Mouse (Mus musculus) sigmoid colon, adult 10 weeks (tissue): Measurements from ENCODE around the gene Aadacl3. TPM values are rescaled to one million over a fixed set of nuclear protein-coding genes. Genes with fewer than 3 reads are reported as not detected.

Experiments
- polyA plus RNA-seq: library from polyadenylated mRNA; stranded (reverse); fragments of 350-450 nt; fragmentation: Illumina TruSeq; extraction: RNeasy Lipid Tissue Mini Kit (QIAGEN cat#74804); gene quantifications from one replicate; pipeline ENCODE4 v1.2.3, GENCODE M21; 2014; ENCODE audit warnings: low read depth, low replicate concordance

Aadacl3 gene
- not detected for polyA plus RNA-seq

GRCm38 (mm10) chr4:144463656-144464055 is at the start of gene Aadacl3:
Gene Aadacl3 (minus strand): TSS chr4:144463756.

GRCm38 (mm10) chr4:144453217-144453616 is 10.3 kb downstream of the Aadacl3 start, which contains the start of gene Gm9944:
Gene Gm9944 (minus strand): TSS chr4:144453317.

GRCm38 (mm10) chr4:144438672-144439071 is 24.9 kb downstream of the Aadacl3 start, which contains the start of gene 1700012P22Rik:
Gene 1700012P22Rik (minus strand): TSS chr4:144438772.

GRCm38 (mm10) chr4:144408290-144408689 is 55.3 kb downstream of the Aadacl3 start, which contains the start of gene Pramef12:
Gene Pramef12 (minus strand): TSS chr4:144408464.

Other genes starting within 250 kb of the Aadacl3 start
- not detected for gene Pramel5, start 183.3 kb downstream of the Aadacl3 start, polyA plus RNA-seq
- not detected for gene Gm13128, start 133.5 kb downstream of the Aadacl3 start, polyA plus RNA-seq
- gene Gm13119, start 105.8 kb downstream of the Aadacl3 start, polyA plus RNA-seq = not detected
- gene Pramef20, start 85.8 kb downstream of the Aadacl3 start, polyA plus RNA-seq = not detected
- not detected for gene Pramef12, start 55.3 kb downstream of the Aadacl3 start, polyA plus RNA-seq
- gene 1700012P22Rik, start 25.0 kb downstream of the Aadacl3 start, polyA plus RNA-seq = not detected
- gene Gm9944, start 10.4 kb downstream of the Aadacl3 start, polyA plus RNA-seq = not detected
- not detected for gene 9430007A20Rik, start 56.1 kb upstream of the Aadacl3 start, polyA plus RNA-seq
- gene Gm13124, start 101.4 kb upstream of the Aadacl3 start, polyA plus RNA-seq = not detected
- not detected for gene Aadacl4, start 150.0 kb upstream of the Aadacl3 start, polyA plus RNA-seq
- not detected for gene Gm436, start 222.6 kb upstream of the Aadacl3 start, polyA plus RNA-seq